Mouse (Mus musculus) effector memory CD4-positive, alpha-beta T cell, adult 7 months (primary cell): ENCODE results near the gene Gm21836. TPM values are rescaled to one million over a fixed set of nuclear protein-coding genes. Genes with fewer than 3 reads are reported as not detected.

Experiments
- polyA plus RNA-seq: library from polyadenylated mRNA; unstranded; fragments of 100-300 nt; shearing (Covaris generic); gene quantifications from one replicate; pipeline ENCODE4 v1.2.1, GENCODE M21; 2017

The Gm21836 gene
- polyA plus RNA-seq = not detected

GRCm38 (mm10) chr9:124493693-124494092, at the start of gene Gm21836:
TSS of gene Gm21836 (minus strand) at chr9:124493793.

GRCm38 (mm10) chr9:124476096-124476902, 17.3 kb downstream of the Gm21836 start, which contains the start of gene Ppp2r3d:
TSS of gene Ppp2r3d (minus strand) at chr9:124476898.

Other genes starting within 250 kb of the Gm21836 start
- gene 2010315B03Rik, start 181.1 kb downstream of the Gm21836 start, polyA plus RNA-seq = 8.8 TPM
- 84.9 TPM for gene Ppp2r3d, start 16.9 kb downstream of the Gm21836 start, polyA plus RNA-seq